Mouse (Mus musculus) cerebral cortex, adult 2 months (tissue): ENCODE measurements around the gene Rhobtb1.

Experiments used
- WGBS: fragments of 180-500 bp; shearing (Covaris S2); methylation state at CpG from one replicate; pipeline ENCODE4 v1.1.7; 2018; 5-methylcytosine and 5-hydroxymethylcytosine counted together

The Rhobtb1 gene

GRCm38 (mm10) chr10:69248261-69249160 is 97.3 kb downstream of the Rhobtb1 start:
- WGBS, result 86% methylated on average over 29 of the region's 29 CpGs

GRCm38 (mm10) chr10:69251254-69251653 is 100.0 kb downstream of the Rhobtb1 start:
- 92% methylated on average over 6 of the region's 6 CpGs for WGBS

- WGBS, result 76% methylated on average over 17 of the region's 17 CpGs
Observed at GRCm38 (mm10) chr10:69252112-69253074, 101.2 kb downstream of the Rhobtb1 start.

- WGBS, result 46% methylated on average over 5 of the region's 5 CpGs
Observed at GRCm38 (mm10) chr10:69253075-69253685, 101.9 kb downstream of the Rhobtb1 start.

- WGBS, result 72% methylated on average over 5 of the region's 5 CpGs
Observed at GRCm38 (mm10) chr10:69253686-69254080, 102.4 kb downstream of the Rhobtb1 start.

GRCm38 (mm10) chr10:69254390-69254847 is 103.2 kb downstream of the Rhobtb1 start:
- 36% methylated on average over 8 of the region's 8 CpGs for WGBS

- 89% methylated on average over 5 of the region's 5 CpGs for whole genome bisulfite sequencing
Observed at GRCm38 (mm10) chr10:69255594-69255993, 104.4 kb downstream of the Rhobtb1 start.

GRCm38 (mm10) chr10:69257592-69258133 is 106.4 kb downstream of the Rhobtb1 start:
- 79% methylated on average over 6 of the region's 6 CpGs for WGBS

- WGBS, result 49% methylated on average over 9 of the region's 9 CpGs
Observed at GRCm38 (mm10) chr10:69258588-69258987, 107.4 kb downstream of the Rhobtb1 start.

- whole genome bisulfite sequencing, result 61% methylated on average over 2 of the region's 2 CpGs
Observed at GRCm38 (mm10) chr10:69259161-69259560, 107.9 kb downstream of the Rhobtb1 start.

GRCm38 (mm10) chr10:69259929-69260328 is 108.7 kb downstream of the Rhobtb1 start:
- WGBS, result 77% methylated on average over 8 of the region's 8 CpGs

GRCm38 (mm10) chr10:69262918-69263822 is 111.9 kb downstream of the Rhobtb1 start:
- WGBS, result 72% methylated on average over 14 of the region's 14 CpGs

GRCm38 (mm10) chr10:69263906-69264305 is 112.7 kb downstream of the Rhobtb1 start:
- WGBS, result 83% methylated on average over 2 of the region's 2 CpGs

- 85% methylated on average over 15 of the region's 15 CpGs for WGBS
Observed at GRCm38 (mm10) chr10:69265421-69265820, 114.2 kb downstream of the Rhobtb1 start.

GRCm38 (mm10) chr10:69268061-69268643 is 116.9 kb downstream of the Rhobtb1 start:
- WGBS, result 64% methylated on average over 10 of the region's 10 CpGs

- WGBS, result 67% methylated on average over 10 of the region's 10 CpGs
Observed at GRCm38 (mm10) chr10:69271436-69271835, 120.2 kb downstream of the Rhobtb1 start.

GRCm38 (mm10) chr10:69274275-69274674 is 123.0 kb downstream of the Rhobtb1 start:
- WGBS, result 75% methylated on average over 5 of the region's 5 CpGs

GRCm38 (mm10) chr10:69275811-69276775 is 124.9 kb downstream of the Rhobtb1 start:
- WGBS, result 82% methylated on average over 12 of the region's 12 CpGs
